Mouse (Mus musculus) cerebellum, adult 8-10 months (tissue): ENCODE measurements around the gene Hoxb13.

Experiments used
- DNase-seq: peaks from one replicate; pipeline ENCODE4 v3.0.0; 2022

Hoxb13 gene

DNA sequence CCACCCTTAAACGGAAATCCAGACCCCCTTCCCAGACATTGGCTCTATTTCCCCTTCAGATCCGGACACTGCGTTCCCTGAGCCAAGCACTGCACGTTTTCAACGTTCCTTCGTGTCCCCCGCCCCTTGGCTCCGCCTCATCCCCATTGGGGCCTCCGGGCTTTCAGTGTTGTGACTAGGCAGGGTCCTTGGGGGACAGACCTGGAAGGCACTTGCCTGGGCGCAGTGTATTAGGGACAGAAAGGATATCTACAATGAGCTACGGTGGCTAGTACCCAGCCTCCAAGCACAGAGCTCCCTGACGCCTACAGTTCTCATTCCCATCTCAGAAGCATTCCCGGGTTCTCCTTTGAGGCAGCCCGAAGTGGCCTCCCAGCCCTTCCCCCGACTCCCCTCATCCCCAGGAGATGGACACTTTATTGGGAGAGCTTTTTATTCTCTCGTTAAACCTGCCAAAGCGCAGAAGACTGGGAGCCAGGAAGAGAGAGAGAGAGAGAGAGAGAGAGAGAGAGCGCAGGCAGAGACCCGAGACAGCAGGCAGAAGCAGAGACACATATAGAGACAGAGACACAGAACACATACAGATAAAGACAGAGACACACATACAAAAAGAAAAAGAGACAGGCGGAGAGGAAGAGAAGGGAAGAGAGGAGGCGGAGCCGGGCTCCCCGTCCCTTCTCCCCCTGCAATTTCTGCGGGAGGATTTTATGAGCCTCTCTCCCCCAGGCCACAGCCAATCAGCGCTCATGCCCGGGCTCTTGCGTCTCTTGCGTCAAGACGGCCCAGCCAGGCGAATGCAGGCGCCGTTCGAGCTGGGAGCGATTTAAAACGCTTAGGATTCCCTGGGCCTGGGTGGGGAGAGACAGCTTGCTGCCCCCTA lies at the start of gene Hoxb13:
Gene Hoxb13, plus strand, starts transcription at position 796 of the 880 bp plus-strand sequence.
- DNase-seq, result no peak

DNA sequence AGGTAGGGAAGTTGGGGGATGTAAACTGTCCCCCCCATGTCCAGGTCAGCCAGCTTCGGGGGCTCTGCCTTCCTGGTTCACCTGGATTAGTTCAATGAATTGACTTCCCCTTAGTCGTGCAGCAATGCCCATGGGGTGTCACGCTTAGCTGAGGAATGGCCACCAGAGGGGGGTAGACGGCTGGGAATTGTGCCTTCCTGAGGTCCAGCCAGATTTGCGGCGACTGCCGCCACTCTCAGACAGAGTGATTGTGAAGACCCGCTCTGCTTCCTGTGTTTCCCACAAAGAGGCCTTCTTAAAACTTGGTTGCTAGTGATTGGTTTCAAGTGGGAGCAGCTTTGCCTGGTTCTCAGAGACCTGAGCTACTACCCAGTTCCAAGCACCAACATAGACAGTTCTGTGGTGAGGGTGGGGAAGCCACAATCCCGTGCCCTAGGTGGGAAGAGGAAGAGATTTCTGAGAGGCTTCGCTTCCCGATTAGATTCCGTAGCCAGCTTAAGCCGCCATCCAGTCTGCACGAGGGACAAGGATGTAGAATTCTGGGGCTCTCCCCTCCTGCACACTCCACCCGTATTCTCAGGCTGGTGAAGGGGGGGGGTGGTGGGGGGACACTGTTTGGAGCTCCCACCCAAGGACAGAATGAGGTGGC lies 48.4 kb upstream of the Hoxb13 start:
- DNase-seq, result peak; percentile 12

DNA sequence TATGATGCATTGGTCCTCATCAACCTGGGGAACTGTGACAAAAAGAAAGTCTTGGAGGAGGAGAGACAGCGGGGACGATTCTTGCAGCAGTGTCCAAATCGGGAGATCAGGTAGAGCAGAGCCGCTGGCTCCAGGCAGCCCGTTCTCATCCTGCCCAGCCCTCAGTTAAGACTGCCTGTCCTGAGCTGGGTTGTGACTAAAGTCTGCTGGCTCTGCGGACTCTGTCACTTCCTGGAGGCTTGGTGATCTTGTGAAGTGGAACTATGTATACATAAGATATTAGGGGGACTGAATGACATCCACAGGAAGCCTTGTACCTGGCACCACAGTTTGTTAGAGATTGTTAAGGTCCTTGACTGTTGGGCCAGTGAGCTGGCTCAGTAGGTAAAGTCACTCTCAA lies 46.6 kb upstream of the Hoxb13 start:
- DNase-seq, result no peak

GRCm38 (mm10) chr11:96164769-96165168 lies 29.3 kb upstream of the Hoxb13 start:
- no peak for DNase-seq

DNA sequence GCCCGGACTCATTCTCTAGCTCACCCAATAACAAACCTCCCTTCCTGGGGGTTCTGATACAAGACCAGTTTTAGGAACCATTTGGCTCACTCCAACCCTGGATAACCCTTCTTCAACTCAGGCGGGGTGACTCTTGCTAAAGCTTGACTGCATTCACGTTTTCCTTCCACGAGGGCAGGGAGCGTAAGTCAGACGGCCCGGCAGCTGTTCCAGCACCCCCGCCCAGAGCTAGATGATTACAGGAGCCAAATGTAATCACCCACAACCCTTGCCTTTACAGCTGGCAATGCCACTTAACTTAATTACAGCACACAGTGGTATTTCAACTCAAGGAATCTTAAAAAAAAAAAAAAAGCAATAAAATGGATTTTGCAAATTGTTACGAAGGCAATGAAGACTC lies 26.0 kb upstream of the Hoxb13 start:
- DNase-seq, result no peak

- no peak for DNase-seq
Observed at GRCm38 (mm10) chr11:96169016-96169415, 25.1 kb upstream of the Hoxb13 start.

GRCm38 (mm10) chr11:96170711-96171379 lies 23.3 kb upstream of the Hoxb13 start:
- DNase-seq, result no peak

DNA sequence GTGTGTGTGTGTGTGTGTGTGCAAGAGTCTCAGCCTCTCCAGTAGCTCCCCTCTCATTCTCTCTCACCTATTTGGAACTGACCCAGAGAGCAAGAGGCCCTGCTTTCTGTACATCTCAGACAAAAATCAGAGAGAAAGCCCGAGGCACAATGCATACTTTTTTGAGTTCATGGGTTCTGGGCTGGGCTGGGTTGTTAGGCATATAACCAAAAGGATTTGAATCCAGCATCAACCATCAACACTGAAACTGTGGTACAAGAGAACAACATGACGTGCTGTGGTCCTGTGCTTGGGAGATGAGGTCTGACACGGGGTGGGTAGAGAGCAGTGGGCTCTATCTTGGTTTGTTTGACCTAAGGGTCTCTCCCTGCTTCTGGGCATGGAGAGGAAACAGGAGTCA lies 22.5 kb upstream of the Hoxb13 start:
- DNase-seq, result no peak

DNA sequence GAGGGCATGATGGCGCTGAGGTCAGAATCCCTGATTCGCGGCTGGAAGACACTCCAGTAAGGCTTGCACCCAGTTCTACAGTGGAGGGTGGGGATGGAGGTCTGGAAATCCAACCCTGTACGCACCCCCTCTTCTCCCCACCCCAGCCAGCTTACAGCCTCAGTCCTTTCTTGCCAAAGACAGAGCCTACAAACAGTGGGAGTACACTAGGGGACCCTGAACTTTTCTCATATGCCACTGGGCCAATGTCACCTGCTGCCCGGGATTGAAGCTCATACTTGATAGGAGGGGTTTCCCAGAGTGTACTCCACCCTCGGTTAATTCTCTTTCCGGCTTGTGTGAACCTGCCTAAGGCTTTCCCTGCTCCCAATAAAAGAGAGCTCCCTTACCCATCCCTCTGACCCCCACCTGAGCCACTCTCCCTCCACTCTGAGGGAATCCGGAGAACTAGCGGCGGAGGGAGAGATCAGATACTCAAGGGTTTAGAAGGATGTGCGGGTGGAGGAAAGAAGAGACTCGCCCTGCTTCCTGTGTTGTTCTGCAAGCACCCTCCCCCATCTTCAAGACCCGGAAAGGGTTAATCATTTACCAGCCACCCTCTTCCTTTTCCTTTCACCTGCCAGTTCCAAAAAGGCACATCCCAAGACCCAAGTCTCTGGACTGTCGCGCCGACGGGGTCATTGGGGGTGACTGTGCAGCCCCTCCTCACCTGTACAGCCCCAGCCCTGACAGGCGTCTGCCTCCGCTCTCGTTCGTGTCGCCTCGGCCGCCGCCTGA lies 21.4 kb upstream of the Hoxb13 start:
- DNase-seq, result no peak

DNA sequence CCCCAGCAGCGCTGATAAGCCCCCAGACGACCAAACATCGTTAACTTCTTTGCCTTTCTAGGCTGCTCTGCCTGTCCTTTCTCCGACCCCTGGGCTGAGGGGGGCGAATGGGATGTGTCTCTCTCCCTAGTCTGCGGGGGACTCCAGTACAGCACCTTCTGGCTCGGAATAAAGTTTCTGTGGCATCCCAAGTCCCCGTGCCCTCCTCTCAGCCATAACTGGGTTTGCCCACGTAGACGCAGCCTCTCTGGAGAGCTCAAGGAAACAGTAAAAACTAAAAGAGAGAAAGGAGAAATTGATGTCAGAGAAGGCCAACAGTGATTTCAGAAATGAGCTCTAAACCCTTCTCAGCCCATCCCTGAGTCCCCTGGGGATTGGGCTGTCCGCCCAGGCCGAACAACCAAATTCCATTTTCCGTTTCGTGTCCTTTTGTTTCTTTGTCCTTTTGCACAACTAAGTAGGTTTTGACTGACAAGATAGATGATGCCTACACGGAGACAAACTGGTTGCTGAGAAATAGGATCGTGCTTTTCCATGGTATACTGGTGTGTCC lies 20.8 kb upstream of the Hoxb13 start:
- DNase-seq, result no peak

DNA sequence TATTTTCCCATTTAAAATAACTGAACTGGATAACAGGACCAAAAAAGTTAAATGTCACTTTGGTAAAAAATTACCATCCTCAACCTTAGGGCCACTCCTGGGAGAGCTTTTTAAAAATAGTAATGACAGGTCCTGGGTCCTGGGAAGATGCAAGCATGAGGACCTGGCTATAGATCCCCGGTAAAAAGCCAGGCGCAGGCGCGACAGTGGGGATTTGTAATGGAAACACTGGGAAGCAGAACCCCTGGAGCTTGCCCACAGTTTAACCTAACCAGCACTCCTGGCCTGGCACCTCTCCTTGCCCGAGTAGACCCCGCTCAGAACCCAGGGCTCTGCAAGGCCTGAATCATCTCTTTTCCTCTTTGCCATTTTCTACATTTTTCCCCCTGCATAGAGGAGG lies 19.2 kb upstream of the Hoxb13 start:
- DNase-seq, result no peak

- no peak for DNase-seq
Observed at GRCm38 (mm10) chr11:96175511-96175910, 18.6 kb upstream of the Hoxb13 start.

DNA sequence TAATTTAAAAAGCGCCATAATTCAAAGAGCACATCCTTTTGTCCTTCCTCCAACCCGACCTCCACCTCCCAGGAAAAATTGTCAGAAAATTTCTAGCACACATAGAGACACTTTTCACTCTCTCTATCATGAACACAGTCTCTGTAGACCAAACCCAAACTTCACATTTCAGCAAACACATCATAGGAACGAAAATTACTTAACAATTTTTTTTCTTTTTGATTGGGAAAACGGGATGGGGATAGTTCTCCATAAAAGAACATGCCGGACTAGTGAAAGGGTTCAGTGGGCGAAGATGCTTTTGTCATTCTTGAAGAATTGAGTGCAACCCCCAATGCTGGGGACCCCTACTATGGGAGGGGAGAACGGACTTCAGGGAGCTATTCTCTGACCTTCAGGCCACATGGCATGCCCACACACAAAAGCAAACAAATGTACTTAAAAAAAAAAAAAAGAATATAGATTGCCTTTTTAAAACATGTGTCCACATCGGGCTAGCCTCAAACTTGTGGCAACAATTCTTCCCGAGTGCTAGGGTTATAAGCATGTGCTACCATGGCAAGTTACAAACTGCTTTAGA lies 18.1 kb upstream of the Hoxb13 start:
- no peak for DNase-seq

- DNase-seq, result no peak
Observed at GRCm38 (mm10) chr11:96176841-96177240, 17.3 kb upstream of the Hoxb13 start.

GRCm38 (mm10) chr11:96177546-96178174 lies 16.5 kb upstream of the Hoxb13 start:
- DNase-seq, result no peak

DNA sequence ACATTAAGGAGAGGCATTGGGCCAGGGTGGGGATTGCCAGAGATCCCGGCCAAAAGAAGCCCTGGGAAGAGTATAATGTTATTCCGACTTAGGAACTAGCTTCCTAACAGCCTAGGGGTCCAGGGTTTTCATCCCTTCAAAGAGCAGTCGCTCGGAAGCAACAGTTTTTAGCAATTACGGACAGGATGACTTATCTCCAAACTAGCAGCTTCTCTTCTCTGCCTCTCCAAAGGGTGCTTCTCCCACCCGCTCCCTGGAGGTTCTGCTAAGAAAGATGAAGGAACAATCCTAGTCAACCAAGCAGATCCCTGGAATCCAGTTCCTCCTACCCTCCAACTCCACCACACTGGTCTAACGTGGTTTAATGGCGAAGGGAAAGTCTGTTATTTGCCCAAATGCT lies 15.8 kb upstream of the Hoxb13 start:
- no peak for DNase-seq

- DNase-seq, result no peak
Observed at GRCm38 (mm10) chr11:96178911-96179503, 15.1 kb upstream of the Hoxb13 start.

- no peak for DNase-seq
Observed at GRCm38 (mm10) chr11:96181061-96181460, 13.1 kb upstream of the Hoxb13 start.

- DNase-seq, result no peak
Observed at GRCm38 (mm10) chr11:96184233-96184632, 9.9 kb upstream of the Hoxb13 start.

DNA sequence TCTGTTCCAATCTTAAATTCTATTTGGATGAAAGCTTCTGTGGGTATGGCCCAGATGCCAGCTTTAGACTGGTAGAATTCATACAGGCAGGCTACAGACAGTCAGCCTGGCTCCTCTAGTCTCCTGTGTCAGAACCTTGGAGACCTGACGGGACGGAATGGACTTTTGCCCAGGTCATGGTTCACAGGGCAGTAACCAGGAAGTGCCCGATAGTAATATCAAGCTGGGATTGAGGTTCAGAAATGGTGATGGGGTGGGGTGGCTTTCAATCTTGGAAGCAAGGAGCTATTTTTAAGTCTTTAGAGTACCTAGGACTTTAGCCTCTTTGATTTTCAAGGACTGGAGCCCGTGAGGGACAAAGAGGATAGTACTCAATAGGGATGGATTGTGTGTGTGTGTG lies 6.8 kb upstream of the Hoxb13 start:
- no peak for DNase-seq

- DNase-seq, result no peak
Observed at GRCm38 (mm10) chr11:96189810-96190522, 4.2 kb upstream of the Hoxb13 start.
